Mouse (Mus musculus): ENCODE measurements at regions not wholly inside any gene's neighbourhood (a gene's known extent, or its start where the extent isn't known, plus 50 kb on each side); places are given as distances from the start of the nearest gene placed in this dataset.

GRCm38 (mm10) chr4:31584171-31584570 lies 379.7 kb upstream of the Map3k7 start:
- no peaks in the 10 kb centered on the region for H3K27me3 ChIP-seq (ENCODE audit: control insufficient read depth, insufficient read depth, insufficient read length)
- no peak overlapping the region for H3ac ChIP-seq (ENCODE audit: control insufficient read depth, insufficient read length, low read depth)
- no peaks in the 10 kb centered on the region for H3K79me3 ChIP-seq (ENCODE audit: low read depth)
- H3K4me3 ChIP-seq (ENCODE audit: insufficient read depth, poor library complexity, severe bottlenecking), result no peak overlapping the region
- H3K79me2 ChIP-seq (ENCODE audit: control insufficient read depth, insufficient read depth), result no peaks in the 10 kb centered on the region
- H3K36me3 ChIP-seq (ENCODE audit: control insufficient read depth, insufficient read depth), result no peaks in the 10 kb centered on the region
- TF ChIP-seq CEBPB (IDR thresholded peaks at IDR 0.05; ENCODE audit: low read depth), result no peak
- TF ChIP-seq MYOD1 (IDR thresholded peaks at IDR 0.05; ENCODE audit: control insufficient read depth, insufficient read length, low read depth), result no peak
- TF ChIP-seq CTCF (IDR thresholded peaks at IDR 0.05; ENCODE audit: control insufficient read depth, insufficient read depth, insufficient read length), result no peak
- no peak for TF ChIP-seq MYOG (IDR thresholded peaks at IDR 0.05; ENCODE audit: control insufficient read depth, extremely low read depth, insufficient read length)
- no peak for TF ChIP-seq FOSL1 (IDR thresholded peaks at IDR 0.05; ENCODE audit: insufficient read depth, low read length, poor library complexity, severe bottlenecking)
- no peak for TF ChIP-seq MAX (IDR thresholded peaks at IDR 0.05)
- TF ChIP-seq USF1 (IDR thresholded peaks at IDR 0.05; ENCODE audit: low read depth), result no peak

- no peak overlapping the region for H3ac ChIP-seq (ENCODE audit: control insufficient read depth, insufficient read length, low read depth)
- H3K27me3 ChIP-seq (ENCODE audit: control insufficient read depth, insufficient read depth, insufficient read length), result no peaks in the 10 kb centered on the region
- no peak overlapping the region for H3K4me3 ChIP-seq (ENCODE audit: insufficient read depth, poor library complexity, severe bottlenecking)
- H3K79me2 ChIP-seq (ENCODE audit: control insufficient read depth, insufficient read depth), result no peaks in the 10 kb centered on the region
- H3K79me3 ChIP-seq (ENCODE audit: low read depth), result no peaks in the 10 kb centered on the region
- no peak for TF ChIP-seq FOSL1 (IDR thresholded peaks at IDR 0.05; ENCODE audit: insufficient read depth, low read length, poor library complexity, severe bottlenecking)
- TF ChIP-seq MYOG (IDR thresholded peaks at IDR 0.05; ENCODE audit: control insufficient read depth, extremely low read depth, insufficient read length), result no peak
- TF ChIP-seq CTCF (IDR thresholded peaks at IDR 0.05; ENCODE audit: control insufficient read depth, insufficient read depth, insufficient read length), result no peak
- no peak for TF ChIP-seq CEBPB (IDR thresholded peaks at IDR 0.05; ENCODE audit: low read depth)
- TF ChIP-seq MAX (IDR thresholded peaks at IDR 0.05), result no peak
- TF ChIP-seq USF1 (IDR thresholded peaks at IDR 0.05; ENCODE audit: low read depth), result no peak
- TF ChIP-seq MYOD1 (IDR thresholded peaks at IDR 0.05; ENCODE audit: control insufficient read depth, insufficient read length, low read depth), result no peak
- H3K36me3 ChIP-seq (ENCODE audit: control insufficient read depth, insufficient read depth), result no peaks in the 10 kb centered on the region
Observed at GRCm38 (mm10) chr4:31594089-31594488, 369.8 kb upstream of the Map3k7 start.

- Histone ChIP-seq H3K36me3 (ENCODE audit: control insufficient read depth, insufficient read depth) (no peaks in the 10 kb centered on the region), H3K4me3 (ENCODE audit: insufficient read depth, poor library complexity, severe bottlenecking) (no peak overlapping the region)
Observed at GRCm38 (mm10) chr4:31601536-31601935, 362.4 kb upstream of the Map3k7 start.

GRCm38 (mm10) chr4:31603776-31604175 lies 360.1 kb upstream of the Map3k7 start:
- no peaks in the 10 kb centered on the region for H3K79me2 ChIP-seq (ENCODE audit: control insufficient read depth, insufficient read depth)
- no peaks in the 10 kb centered on the region for H3K79me3 ChIP-seq (ENCODE audit: low read depth)
- no peak overlapping the region for H3ac ChIP-seq (ENCODE audit: control insufficient read depth, insufficient read length, low read depth)
- no peak overlapping the region for H3K4me3 ChIP-seq (ENCODE audit: insufficient read depth, poor library complexity, severe bottlenecking)
- no peak for TF ChIP-seq MAX (IDR thresholded peaks at IDR 0.05)
- no peak for TF ChIP-seq USF1 (IDR thresholded peaks at IDR 0.05; ENCODE audit: low read depth)
- TF ChIP-seq MYOG (IDR thresholded peaks at IDR 0.05; ENCODE audit: control insufficient read depth, extremely low read depth, insufficient read length), result no peak
- TF ChIP-seq MYOD1 (IDR thresholded peaks at IDR 0.05; ENCODE audit: control insufficient read depth, insufficient read length, low read depth), result no peak
- no peak for TF ChIP-seq CEBPB (IDR thresholded peaks at IDR 0.05; ENCODE audit: low read depth)
- no peak for TF ChIP-seq FOSL1 (IDR thresholded peaks at IDR 0.05; ENCODE audit: insufficient read depth, low read length, poor library complexity, severe bottlenecking)
- TF ChIP-seq CTCF (IDR thresholded peaks at IDR 0.05; ENCODE audit: control insufficient read depth, insufficient read depth, insufficient read length), result no peak
- H3K27me3 ChIP-seq (ENCODE audit: control insufficient read depth, insufficient read depth, insufficient read length), result no peaks in the 10 kb centered on the region
- no peaks in the 10 kb centered on the region for H3K36me3 ChIP-seq (ENCODE audit: control insufficient read depth, insufficient read depth)

More at GRCm38 (mm10) chr4:31601536-31601935, 362.4 kb upstream of the Map3k7 start:
- Histone ChIP-seq H3K27me3 (ENCODE audit: control insufficient read depth, insufficient read depth, insufficient read length) (no peaks in the 10 kb centered on the region), H3ac (ENCODE audit: control insufficient read depth, insufficient read length, low read depth) (no peak overlapping the region), H3K79me2 (ENCODE audit: control insufficient read depth, insufficient read depth) (no peaks in the 10 kb centered on the region), H3K79me3 (ENCODE audit: low read depth) (no peaks in the 10 kb centered on the region)
- TF ChIP-seq MAX (IDR thresholded peaks at IDR 0.05) (no peak), MYOG (IDR thresholded peaks at IDR 0.05; ENCODE audit: control insufficient read depth, extremely low read depth, insufficient read length) (no peak), CTCF (IDR thresholded peaks at IDR 0.05; ENCODE audit: control insufficient read depth, insufficient read depth, insufficient read length) (no peak), MYOD1 (IDR thresholded peaks at IDR 0.05; ENCODE audit: control insufficient read depth, insufficient read length, low read depth) (no peak), USF1 (IDR thresholded peaks at IDR 0.05; ENCODE audit: low read depth) (no peak), FOSL1 (IDR thresholded peaks at IDR 0.05; ENCODE audit: insufficient read depth, low read length, poor library complexity, severe bottlenecking) (no peak), CEBPB (IDR thresholded peaks at IDR 0.05; ENCODE audit: low read depth) (no peak)

- Histone ChIP-seq H3K79me2 (ENCODE audit: control insufficient read depth, insufficient read depth) (no peaks in the 10 kb centered on the region), H3ac (ENCODE audit: control insufficient read depth, insufficient read length, low read depth) (no peak overlapping the region), H3K36me3 (ENCODE audit: control insufficient read depth, insufficient read depth) (no peaks in the 10 kb centered on the region), H3K79me3 (ENCODE audit: low read depth) (no peaks in the 10 kb centered on the region), H3K4me3 (ENCODE audit: insufficient read depth, poor library complexity, severe bottlenecking) (no peak overlapping the region), H3K27me3 (ENCODE audit: control insufficient read depth, insufficient read depth, insufficient read length) (no peaks in the 10 kb centered on the region)
- no peak for TF ChIP-seq MYOG (IDR thresholded peaks at IDR 0.05; ENCODE audit: control insufficient read depth, extremely low read depth, insufficient read length)
- TF ChIP-seq CEBPB (IDR thresholded peaks at IDR 0.05; ENCODE audit: low read depth), result no peak
- no peak for TF ChIP-seq CTCF (IDR thresholded peaks at IDR 0.05; ENCODE audit: control insufficient read depth, insufficient read depth, insufficient read length)
- no peak for TF ChIP-seq MYOD1 (IDR thresholded peaks at IDR 0.05; ENCODE audit: control insufficient read depth, insufficient read length, low read depth)
- TF ChIP-seq USF1 (IDR thresholded peaks at IDR 0.05; ENCODE audit: low read depth), result no peak
- TF ChIP-seq FOSL1 (IDR thresholded peaks at IDR 0.05; ENCODE audit: insufficient read depth, low read length, poor library complexity, severe bottlenecking), result no peak
- TF ChIP-seq MAX (IDR thresholded peaks at IDR 0.05), result no peak
Observed at GRCm38 (mm10) chr4:31608811-31609210, 355.1 kb upstream of the Map3k7 start.

GRCm38 (mm10) chr4:31609559-31609958 lies 354.3 kb upstream of the Map3k7 start:
- H3K4me3 ChIP-seq (ENCODE audit: insufficient read depth, poor library complexity, severe bottlenecking), result no peak overlapping the region
- no peaks in the 10 kb centered on the region for H3K27me3 ChIP-seq (ENCODE audit: control insufficient read depth, insufficient read depth, insufficient read length)
- H3K79me3 ChIP-seq (ENCODE audit: low read depth), result no peaks in the 10 kb centered on the region
- no peaks in the 10 kb centered on the region for H3K36me3 ChIP-seq (ENCODE audit: control insufficient read depth, insufficient read depth)
- no peaks in the 10 kb centered on the region for H3K79me2 ChIP-seq (ENCODE audit: control insufficient read depth, insufficient read depth)
- no peak overlapping the region for H3ac ChIP-seq (ENCODE audit: control insufficient read depth, insufficient read length, low read depth)
- TF ChIP-seq MYOD1 (IDR thresholded peaks at IDR 0.05; ENCODE audit: control insufficient read depth, insufficient read length, low read depth) (peak; percentile 11), USF1 (IDR thresholded peaks at IDR 0.05; ENCODE audit: low read depth) (no peak), FOSL1 (IDR thresholded peaks at IDR 0.05; ENCODE audit: insufficient read depth, low read length, poor library complexity, severe bottlenecking) (no peak), MAX (IDR thresholded peaks at IDR 0.05) (no peak), CEBPB (IDR thresholded peaks at IDR 0.05; ENCODE audit: low read depth) (no peak), CTCF (IDR thresholded peaks at IDR 0.05; ENCODE audit: control insufficient read depth, insufficient read depth, insufficient read length) (no peak)

Measured in C2C12 (cell line).